ENCODE assay signal across 29 mouse cellular contexts in the genomic region with DNA sequence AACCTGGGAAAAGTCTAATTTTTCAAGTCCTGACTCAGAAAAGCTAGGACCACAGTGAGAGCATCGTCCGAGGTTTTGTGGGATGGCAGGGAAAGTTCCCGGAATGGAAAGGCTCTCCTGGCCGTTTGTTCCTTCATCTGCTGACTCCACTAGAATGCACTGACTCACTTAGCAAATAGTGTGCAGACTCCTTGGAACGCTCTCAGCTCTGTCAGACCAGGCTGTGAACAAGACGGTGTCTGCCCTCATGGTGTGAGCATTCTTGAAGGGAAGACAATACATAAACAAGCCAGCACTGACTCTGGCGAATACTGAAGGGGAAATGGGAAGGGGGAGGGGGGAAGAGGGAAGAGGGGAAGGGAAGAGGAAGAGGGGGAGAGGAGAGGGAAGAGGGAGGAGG.
DNase-seq lines count a peak whose midpoint lies in the region; ATAC-seq and TF ChIP-seq lines count a peak whose summit lies in the region.
"Had no signal": no experiment of that assay in that cellular context is flagged by ENCODE, and none has a peak within 500 bp of the region (broad histone marks: within the 10 kb centered on the region; RNA-seq: fewer than 3 reads in every experiment).

No protein-coding gene starts in this region.

- H3K9ac ChIP-seq in lung, postnatal 0 days (replicated peaks; ENCODE audit: low read depth) = no peak overlapping the region
- H3K9ac ChIP-seq: embryonic facial prominence, embryonic 15.5 days; heart, embryonic 15.5 days; hindbrain, embryonic 14.5 days; neural tube, embryonic 15.5 days; stomach, embryonic 15.5 days had no signal

- no peaks in the 10 kb centered on the region for H3K9me3 ChIP-seq in lung, postnatal 0 days (ENCODE audit: low read length)
- H3K9me3 ChIP-seq: embryonic facial prominence, embryonic 15.5 days; forebrain, embryonic 10.5 days; heart, embryonic 15.5 days; neural tube, embryonic 15.5 days; stomach, embryonic 15.5 days had no signal

- ATAC-seq in lung, postnatal 0 days = peak; percentile 81
- ATAC-seq: inflammation-experienced regulatory T-cells, adult 6 months had no signal

- no peak for TF ChIP-seq CTCF in lung, postnatal 0 days (IDR thresholded peaks at IDR 0.05)
- TF ChIP-seq CTCF in left cerebral cortex, adult 2 months (IDR thresholded peaks at IDR 0.05) = no peak

- intact Hi-C loops in left cerebral cortex, adult 2 months (cut with DNase I) = no loop called here

- H3K4me3 ChIP-seq in lung, postnatal 0 days (ENCODE audit: low read depth, low read length) = no peak overlapping the region
- no peak overlapping the region for H3K4me3 ChIP-seq in left cerebral cortex, adult 2 months
- H3K4me3 ChIP-seq: embryonic facial prominence, embryonic 15.5 days; forebrain, embryonic 10.5 days; gastrocnemius, adult 2 months; heart, embryonic 15.5 days; neural tube, embryonic 15.5 days; stomach, embryonic 15.5 days had no signal

- no peaks in the 10 kb centered on the region for H3K4me1 ChIP-seq in lung, postnatal 0 days (ENCODE audit: insufficient read depth, low read depth, low read length)
- H3K4me1 ChIP-seq: embryonic facial prominence, embryonic 15.5 days; heart, embryonic 15.5 days; neural tube, embryonic 15.5 days; stomach, embryonic 15.5 days had no signal

- no peak overlapping the region for H3K4me2 ChIP-seq in lung, postnatal 0 days (replicated peaks; ENCODE audit: low read depth, low read length)
- H3K4me2 ChIP-seq: embryonic facial prominence, embryonic 15.5 days; heart, embryonic 15.5 days; hindbrain, embryonic 14.5 days; liver, embryonic 11.5 days; neural tube, embryonic 15.5 days; stomach, embryonic 15.5 days had no signal

- WGBS in lung, postnatal 0 days = 8% methylated on average over 7 of the region's 7 CpGs

- no peak overlapping the region for H3K27ac ChIP-seq in lung, postnatal 0 days (ENCODE audit: low read length)
- H3K27ac ChIP-seq in left cerebral cortex, adult 2 months = no peak overlapping the region
- H3K27ac ChIP-seq: embryonic facial prominence, embryonic 15.5 days; forebrain, embryonic 10.5 days; gastrocnemius, adult 2 months; heart, embryonic 15.5 days; hindbrain, embryonic 14.5 days; macrophage; neural tube, embryonic 15.5 days; stomach, embryonic 15.5 days had no signal

- no peak; the same call in 1 of the 2 replicates for TF ChIP-seq EP300 in lung, postnatal 0 days (IDR thresholded peaks at IDR 0.05)

- no peaks in the 10 kb centered on the region for H3K36me3 ChIP-seq in lung, postnatal 0 days (ENCODE audit: insufficient read depth, low read length)
- H3K36me3 ChIP-seq: embryonic facial prominence, embryonic 15.5 days; forebrain, embryonic 10.5 days; G1E; heart, embryonic 15.5 days; neural tube, embryonic 15.5 days; stomach, embryonic 15.5 days had no signal

- H3K27me3 ChIP-seq in lung, postnatal 0 days (replicated peaks; ENCODE audit: insufficient read depth, low read length) = no peaks in the 10 kb centered on the region
- H3K27me3 ChIP-seq: CH12.LX; embryonic facial prominence, embryonic 15.5 days; heart, embryonic 15.5 days; neural tube, embryonic 15.5 days; stomach, embryonic 15.5 days had no signal

- peak; percentile 12 for DNase-seq in retina, postnatal 1 day
- DNase-seq in retina, embryonic 14.5 days (ENCODE audit: low spot score) = no peak
- DNase-seq in fibroblast of lung, adult 2 months (ENCODE audit: low read depth) = peak; percentile 98
- DNase-seq in lung, postnatal 0 days (ENCODE audit: low spot score) = peak; percentile 74
- peak; percentile 36 for DNase-seq in yolk sac, embryonic 10.5 days (ENCODE audit: low spot score)
- DNase-seq in left cerebral cortex, adult 2 months (ENCODE audit: extremely low spot score in 1 of 2, low spot score in 2 of 2) = no peak
- DNase-seq in kidney, adult 9 months = no peak
- DNase-seq in neural tube, embryonic 10.5 days (ENCODE audit: extremely low spot score, low spot score) = no peak
- DNase-seq: adrenal gland, postnatal 14 days; B cell, adult 2 months; cerebellum, adult 9-10 months; gastrocnemius, adult 2 months; heart, postnatal 4 days; kidney, adult 2 months; kidney, postnatal 10 days; right cerebral cortex, postnatal 25 days; thymus, adult 18-20 months; thymus, postnatal 4 days had no signal

Comparison
In these comparisons a context has a peak if more than half of its experiments do, and no peak if none do; other contexts are left out.
1. DNase-seq: peak in retina, postnatal 1 day (single experiment), fibroblast of lung, adult 2 months (single experiment), lung, postnatal 0 days (single experiment) and yolk sac, embryonic 10.5 days (single experiment); none in retina, embryonic 14.5 days (single experiment), left cerebral cortex, adult 2 months (0 of 2), kidney, adult 9 months (single experiment) and neural tube, embryonic 10.5 days (single experiment).